Mouse (Mus musculus): Measurements from ENCODE around the gene Lrrc8c. TPM values are rescaled to one million over a fixed set of nuclear protein-coding genes. Genes with fewer than 3 reads are reported as not detected.

Lrrc8c gene
- total RNA-seq, 2 experiments from 2014 or later, result 33.4 to 34.7 TPM

GRCm38 (mm10) chr5:105586655-105587054, 67.5 kb downstream of the Lrrc8c start:
- intact Hi-C loops (cut with DNase I), result no loop called here

GRCm38 (mm10) chr5:105587471-105587870, 68.3 kb downstream of the Lrrc8c start:
- intact Hi-C loops (cut with DNase I), result no loop called here
- DNase-seq (ENCODE audit: low spot score in 2 of 2), result no peak

More at GRCm38 (mm10) chr5:105586655-105587054, 67.5 kb downstream of the Lrrc8c start:
- no peak for DNase-seq (ENCODE audit: low spot score in 2 of 2)

GRCm38 (mm10) chr5:105588683-105589082, 69.5 kb downstream of the Lrrc8c start:
- no peak for DNase-seq (ENCODE audit: low spot score in 2 of 2)
- intact Hi-C loops (cut with DNase I), result no loop called here

- DNase-seq (ENCODE audit: low spot score in 2 of 2), result no peak
- intact Hi-C loops (cut with DNase I), result no loop called here
Observed at GRCm38 (mm10) chr5:105589119-105589518, 69.9 kb downstream of the Lrrc8c start.

GRCm38 (mm10) chr5:105592396-105592795, 73.2 kb downstream of the Lrrc8c start:
- intact Hi-C loops (cut with DNase I), result no loop called here

GRCm38 (mm10) chr5:105593630-105594029, 74.4 kb downstream of the Lrrc8c start:
- DNase-seq (ENCODE audit: low spot score in 2 of 2), result no peak
- intact Hi-C loops (cut with DNase I), result no loop called here

More at GRCm38 (mm10) chr5:105592396-105592795, 73.2 kb downstream of the Lrrc8c start:
- no peak for DNase-seq (ENCODE audit: low spot score in 2 of 2)

- DNase-seq (ENCODE audit: low spot score in 2 of 2), result no peak
- intact Hi-C loops (cut with DNase I), result no loop called here
Observed at GRCm38 (mm10) chr5:105598866-105599265, 79.7 kb downstream of the Lrrc8c start.

- DNase-seq (ENCODE audit: low spot score in 2 of 2), result no peak
- intact Hi-C loops (cut with DNase I), result no loop called here
Observed at GRCm38 (mm10) chr5:105599315-105599714, 80.1 kb downstream of the Lrrc8c start.

GRCm38 (mm10) chr5:105600998-105601397, 81.8 kb downstream of the Lrrc8c start:
- intact Hi-C loops (cut with DNase I), result no loop called here
- no peak for DNase-seq (ENCODE audit: low spot score in 2 of 2)

- DNase-seq (ENCODE audit: low spot score in 2 of 2), result no peak
- intact Hi-C loops (cut with DNase I), result no loop called here
Observed at GRCm38 (mm10) chr5:105602585-105602984, 83.4 kb downstream of the Lrrc8c start.

GRCm38 (mm10) chr5:105605736-105606135, 86.5 kb downstream of the Lrrc8c start:
- intact Hi-C loops (cut with DNase I), result no loop called here
- no peak for DNase-seq (ENCODE audit: low spot score in 2 of 2)

GRCm38 (mm10) chr5:105609683-105610082, 90.5 kb downstream of the Lrrc8c start:
- no peak for DNase-seq (ENCODE audit: low spot score in 2 of 2)
- intact Hi-C loops (cut with DNase I), result no loop called here

GRCm38 (mm10) chr5:105613002-105613401, 93.8 kb downstream of the Lrrc8c start:
- no peak for DNase-seq (ENCODE audit: low spot score in 2 of 2)
- intact Hi-C loops (cut with DNase I), result no loop called here

- intact Hi-C loops (cut with DNase I), result no loop called here
- no peak for DNase-seq (ENCODE audit: low spot score in 2 of 2)
Observed at GRCm38 (mm10) chr5:105614000-105614399, 94.8 kb downstream of the Lrrc8c start.

- intact Hi-C loops (cut with DNase I), result no loop called here
- no peak for DNase-seq (ENCODE audit: low spot score in 2 of 2)
Observed at GRCm38 (mm10) chr5:105614682-105615434, 95.7 kb downstream of the Lrrc8c start.

GRCm38 (mm10) chr5:105615871-105616454, 96.8 kb downstream of the Lrrc8c start:
- intact Hi-C loops (cut with DNase I), result no loop called here
- DNase-seq (ENCODE audit: low spot score in 2 of 2), result no peak

GRCm38 (mm10) chr5:105616538-105616937, 97.3 kb downstream of the Lrrc8c start:
- no peak for DNase-seq (ENCODE audit: low spot score in 2 of 2)
- intact Hi-C loops (cut with DNase I), result no loop called here

GRCm38 (mm10) chr5:105618510-105618909, 99.3 kb downstream of the Lrrc8c start:
- DNase-seq (ENCODE audit: low spot score in 2 of 2), result peak in 1 of 2 experiments; percentile 18
- intact Hi-C loops (cut with DNase I), result no loop called here

GRCm38 (mm10) chr5:105619666-105620065, 100.5 kb downstream of the Lrrc8c start:
- intact Hi-C loops (cut with DNase I), result no loop called here
- DNase-seq (ENCODE audit: low spot score in 2 of 2), result no peak

- intact Hi-C loops (cut with DNase I), result no loop called here
- DNase-seq (ENCODE audit: low spot score in 2 of 2), result peak; percentile 53 to 55
Observed at GRCm38 (mm10) chr5:105620505-105621116, 101.4 kb downstream of the Lrrc8c start.
